Mouse (Mus musculus) brain, adult 2 months (tissue): ENCODE data around the gene Myadml2.
A peak's percentile ranks its signal among the peaks of the same experiment; 100 is the strongest.
"Not testable (repeated sequence)": the region's sequence is repeated elsewhere in the genome, so short reads cannot be mapped to it uniquely, and the experiment has no call there.

ENCODE experiments used
- DNase-seq: peaks from one replicate; pipeline ENCODE4 v3.0.0; 2011; ENCODE audit warnings: low read depth, low spot score

The Myadml2 gene

GRCm38 (mm10) chr11:120648001-120648476 is at the start of gene Myadml2:
Gene Myadml2 (minus strand): TSS chr11:120648158.
- peak; percentile 74 for DNase-seq

- peak; percentile 65 for DNase-seq
Measured at GRCm38 (mm10) chr11:120697741-120698140, 49.8 kb upstream of the Myadml2 start.

- DNase-seq = no peak
Measured at GRCm38 (mm10) chr11:120696568-120696967, 48.6 kb upstream of the Myadml2 start.

GRCm38 (mm10) chr11:120695641-120696040 is 47.7 kb upstream of the Myadml2 start:
- DNase-seq = no peak

GRCm38 (mm10) chr11:120695184-120695583 is 47.2 kb upstream of the Myadml2 start:
- no peak for DNase-seq

GRCm38 (mm10) chr11:120693461-120693860 is 45.5 kb upstream of the Myadml2 start:
- no peak for DNase-seq

GRCm38 (mm10) chr11:120692471-120693011 is 44.6 kb upstream of the Myadml2 start:
- peak; percentile 60 for DNase-seq

GRCm38 (mm10) chr11:120689365-120689764 is 41.4 kb upstream of the Myadml2 start:
- no peak for DNase-seq

- no peak for DNase-seq
Measured at GRCm38 (mm10) chr11:120686650-120687272, 38.8 kb upstream of the Myadml2 start.

GRCm38 (mm10) chr11:120684660-120685059 is 36.7 kb upstream of the Myadml2 start:
- no peak for DNase-seq

GRCm38 (mm10) chr11:120684086-120684485 is 36.1 kb upstream of the Myadml2 start:
- no peak for DNase-seq

GRCm38 (mm10) chr11:120683536-120683935 is 35.6 kb upstream of the Myadml2 start:
- DNase-seq = no peak

- no peak for DNase-seq
Measured at GRCm38 (mm10) chr11:120682683-120683082, 34.7 kb upstream of the Myadml2 start.

GRCm38 (mm10) chr11:120679909-120680308 is 32.0 kb upstream of the Myadml2 start:
- peak; percentile 33 for DNase-seq

- no peak for DNase-seq
Measured at GRCm38 (mm10) chr11:120676951-120677350, 29.0 kb upstream of the Myadml2 start.

GRCm38 (mm10) chr11:120675875-120676274 is 27.9 kb upstream of the Myadml2 start:
- DNase-seq = not testable (repeated sequence)

- DNase-seq = no peak
Measured at GRCm38 (mm10) chr11:120673594-120674122, 25.7 kb upstream of the Myadml2 start.

GRCm38 (mm10) chr11:120672687-120673593 is 25.0 kb upstream of the Myadml2 start, which contains the start of gene Aspscr1:
Gene Aspscr1 (plus strand): TSS chr11:120672973.
- DNase-seq = peak; percentile 95

- peak; percentile 18 for DNase-seq
Measured at GRCm38 (mm10) chr11:120666617-120667016, 18.7 kb upstream of the Myadml2 start.

- peak; percentile 20 for DNase-seq
Measured at GRCm38 (mm10) chr11:120665406-120665805, 17.4 kb upstream of the Myadml2 start.

- DNase-seq = no peak
Measured at GRCm38 (mm10) chr11:120663714-120664113, 15.8 kb upstream of the Myadml2 start.

GRCm38 (mm10) chr11:120662759-120663158 is 14.8 kb upstream of the Myadml2 start:
- DNase-seq = no peak
